Mouse (Mus musculus): ENCODE measurements around the gene Olfr1177-ps.

DNA sequence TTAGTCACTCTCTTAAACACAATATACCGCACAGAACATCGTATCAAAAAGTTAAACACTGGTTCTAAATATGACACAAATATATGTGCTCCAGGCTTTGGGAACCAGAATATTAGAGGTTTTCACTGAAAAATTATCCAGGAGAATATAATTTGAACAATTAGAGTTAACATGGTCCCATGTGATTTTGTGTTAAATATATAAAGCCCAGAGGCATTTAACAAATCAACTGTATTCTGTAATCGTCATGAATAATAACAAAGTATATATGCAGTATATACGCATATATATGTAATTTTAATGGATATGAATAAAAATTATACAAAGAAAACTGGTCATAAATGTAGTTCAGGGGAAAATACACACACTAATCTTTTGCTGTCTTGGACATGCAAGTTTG lies 31.3 kb downstream of the Olfr1177-ps start, which contains the start of gene Olfr1174-ps:
- TF ChIP-seq POLR2A (IDR thresholded peaks at IDR 0.05; ENCODE audit: insufficient read length, low read depth) (no peak), MAX (IDR thresholded peaks at IDR 0.05; ENCODE audit: low read depth) (no peak), POLR2AphosphoS2 (IDR thresholded peaks at IDR 0.05; ENCODE audit: insufficient read length, low read depth) (no peak)
